Mouse (Mus musculus) left cerebral cortex, postnatal 10 days (tissue): ENCODE data around the gene Lcorl. TPM values are rescaled to one million over a fixed set of nuclear protein-coding genes. Genes with fewer than 3 reads are reported as not detected.
A peak's percentile ranks its signal among the peaks of the same experiment; 100 is the strongest.

Source experiments
- DNase-seq, 2 experiments: peaks; one replicate each; pipeline ENCODE4 v3.0.0; 2021 to 2022; ENCODE audit warnings: low spot score in 2 of 2, mixed read lengths in 1 of 2; ENCODE audit errors: extremely low spot score in 1 of 2
- intact Hi-C: fragments of 180-260 bp; cut with DNase I; formaldehyde crosslinking; loops from one replicate; pipeline ENCODE4 v1.15.1; 2025
- total RNA-seq, 2 experiments: library from RNA; stranded (reverse); gene quantifications; 2 replicates each; pipeline ENCODE4 v1.2.3; 2021

Gene Lcorl
- total RNA-seq = 10 to 100 TPM; 47.7 to 48.0 TPM

- intact Hi-C loops = loop anchor here (5.0 kb wide), 2 partner anchors 100 to 490 kb away; no protein-coding TSS in a partner anchor
- peak; percentile 93 to 97 for DNase-seq
Measured at GRCm38 (mm10) chr5:45857254-45858011, at the start of gene Lcorl. Gene Lcorl (minus strand): TSS chr5:45857615.

- intact Hi-C loops = no loop called here
- no peak for DNase-seq
Measured at GRCm38 (mm10) chr5:45904683-45905082, 47.3 kb upstream of the Lcorl start.

GRCm38 (mm10) chr5:45903246-45903645 lies 45.8 kb upstream of the Lcorl start:
- intact Hi-C loops = no loop called here

GRCm38 (mm10) chr5:45895362-45895761 lies 37.9 kb upstream of the Lcorl start:
- DNase-seq = no peak
- intact Hi-C loops = no loop called here

More at GRCm38 (mm10) chr5:45903246-45903645, 45.8 kb upstream of the Lcorl start:
- no peak for DNase-seq

- intact Hi-C loops = no loop called here
Measured at GRCm38 (mm10) chr5:45893696-45894095, 36.3 kb upstream of the Lcorl start.

GRCm38 (mm10) chr5:45876328-45876727 lies 18.9 kb upstream of the Lcorl start:
- no peak for DNase-seq
- intact Hi-C loops = no loop called here

More at GRCm38 (mm10) chr5:45893696-45894095, 36.3 kb upstream of the Lcorl start:
- DNase-seq = no peak

GRCm38 (mm10) chr5:45875472-45875871 lies 18.1 kb upstream of the Lcorl start:
- no peak for DNase-seq
- intact Hi-C loops = no loop called here

- intact Hi-C loops = no loop called here
- no peak for DNase-seq
Measured at GRCm38 (mm10) chr5:45874284-45875030, 17.0 kb upstream of the Lcorl start.

- DNase-seq = no peak
- intact Hi-C loops = loop anchor here (5.0 kb wide), 2 partner anchors 101 to 489 kb away; no protein-coding TSS in a partner anchor
Measured at GRCm38 (mm10) chr5:45858368-45858767, 953 bp upstream of the Lcorl start.

- intact Hi-C loops = loop anchor here (5.0 kb wide), 2 partner anchors 100 to 490 kb away; no protein-coding TSS in a partner anchor
Measured at GRCm38 (mm10) chr5:45856876-45857253, 550 bp downstream of the Lcorl start.

GRCm38 (mm10) chr5:45856303-45856821 lies 1.1 kb downstream of the Lcorl start:
- peak; percentile 53 to 83 for DNase-seq
- intact Hi-C loops = loop anchor here (5.0 kb wide), 2 partner anchors 99 to 491 kb away; no protein-coding TSS in a partner anchor

More at GRCm38 (mm10) chr5:45856876-45857253, 550 bp downstream of the Lcorl start:
- peak in 1 of 2 experiments; percentile 5 for DNase-seq

- intact Hi-C loops = loop anchor here (5.0 kb wide), 2 partner anchors 98 to 492 kb away; no protein-coding TSS in a partner anchor
- peak; percentile 38 to 60 for DNase-seq
Measured at GRCm38 (mm10) chr5:45855526-45856302, 1.7 kb downstream of the Lcorl start.

- intact Hi-C loops = no loop called here
Measured at GRCm38 (mm10) chr5:45844723-45845122, 12.7 kb downstream of the Lcorl start.

GRCm38 (mm10) chr5:45835131-45835530 lies 22.3 kb downstream of the Lcorl start:
- no peak for DNase-seq

More at GRCm38 (mm10) chr5:45844723-45845122, 12.7 kb downstream of the Lcorl start:
- no peak for DNase-seq

GRCm38 (mm10) chr5:45811527-45811926 lies 45.9 kb downstream of the Lcorl start:
- no peak for DNase-seq
- intact Hi-C loops = no loop called here

More at GRCm38 (mm10) chr5:45835131-45835530, 22.3 kb downstream of the Lcorl start:
- intact Hi-C loops = no loop called here

- intact Hi-C loops = no loop called here
- DNase-seq = no peak
Measured at GRCm38 (mm10) chr5:45791864-45792263, 65.6 kb downstream of the Lcorl start.

GRCm38 (mm10) chr5:45790221-45790620 lies 67.2 kb downstream of the Lcorl start:
- intact Hi-C loops = no loop called here

GRCm38 (mm10) chr5:45757502-45758121 lies 99.8 kb downstream of the Lcorl start:
- intact Hi-C loops = loop anchor here (5.0 kb wide), 1 partner anchor 100 kb away; the partner anchor contains the start of gene Lcorl
- DNase-seq = no peak

More at GRCm38 (mm10) chr5:45790221-45790620, 67.2 kb downstream of the Lcorl start:
- no peak for DNase-seq
